Comparison of ENCODE assay signal across 20 mouse cellular contexts in genomic region chr13:112862342-112862741, GRCm38 (mm10).
DNase-seq lines count a peak whose midpoint lies in the region; ATAC-seq and TF ChIP-seq lines count a peak whose summit lies in the region.
"Had no signal": no experiment of that assay in that cellular context is flagged by ENCODE, and none has a peak within 500 bp of the region (broad histone marks: within the 10 kb centered on the region; RNA-seq: fewer than 3 reads in every experiment).

No protein-coding gene starts in this region.

- H3K4me1 ChIP-seq in heart, embryonic 15.5 days (replicated peaks) = peaks cover 13% of the 10 kb centered on the region; the same call in 1 of the 2 replicates
- 0 out of 2 replicates have a peak, but pooled peaks cover 4% of the 10 kb centered on the region for H3K4me1 ChIP-seq in kidney, embryonic 15.5 days
- H3K4me1 ChIP-seq in kidney, embryonic 16.5 days (ENCODE audit: insufficient read depth, low read length) = no peaks in the 10 kb centered on the region; the same call in 1 of the 2 replicates
- 0 out of 2 replicates have a peak, but pooled peaks cover 6% of the 10 kb centered on the region for H3K4me1 ChIP-seq in stomach, embryonic 15.5 days
- H3K4me1 ChIP-seq in stomach, postnatal 0 days (replicated peaks; ENCODE audit: control insufficient read depth, insufficient read depth) = no peaks in the 10 kb centered on the region
- H3K4me1 ChIP-seq: embryonic facial prominence, embryonic 10.5 days; embryonic facial prominence, embryonic 15.5 days; limb, embryonic 10.5 days; limb, embryonic 15.5 days had no signal

- H3K9ac ChIP-seq in heart, embryonic 15.5 days = no peak overlapping the region
- no peak overlapping the region for H3K9ac ChIP-seq in kidney, embryonic 15.5 days
- H3K9ac ChIP-seq in kidney, embryonic 16.5 days (replicated peaks; ENCODE audit: low read length) = no peak overlapping the region
- H3K9ac ChIP-seq in stomach, embryonic 15.5 days = no peak overlapping the region
- H3K9ac ChIP-seq in stomach, postnatal 0 days (ENCODE audit: low read length) = no peak overlapping the region
- H3K9ac ChIP-seq: embryonic facial prominence, embryonic 15.5 days; forebrain, embryonic 12.5 days; forebrain, postnatal 0 days; limb, embryonic 15.5 days; liver, embryonic 13.5 days; midbrain, embryonic 12.5 days had no signal

- H3K27ac ChIP-seq in heart, embryonic 15.5 days = peak overlapping the region; percentile 41
- H3K27ac ChIP-seq in kidney, embryonic 15.5 days = no peak overlapping the region
- no peak overlapping the region for H3K27ac ChIP-seq in kidney, embryonic 16.5 days (ENCODE audit: low read length)
- H3K27ac ChIP-seq in stomach, embryonic 15.5 days = 0 out of 2 replicates have a peak overlapping the region, but pooled peaks have one; percentile 18
- H3K27ac ChIP-seq in stomach, postnatal 0 days (replicated peaks) = no peak overlapping the region
- H3K27ac ChIP-seq: embryonic facial prominence, embryonic 10.5 days; embryonic facial prominence, embryonic 15.5 days; forebrain, embryonic 12.5 days; limb, embryonic 10.5 days; limb, embryonic 15.5 days; liver, embryonic 13.5 days; midbrain, embryonic 12.5 days had no signal

- peaks cover 34% of the 10 kb centered on the region for H3K36me3 ChIP-seq in heart, embryonic 15.5 days
- peaks cover 71% of the 10 kb centered on the region for H3K36me3 ChIP-seq in kidney, embryonic 15.5 days
- H3K36me3 ChIP-seq in kidney, embryonic 16.5 days (ENCODE audit: insufficient read depth, low read length) = peaks cover 35% of the 10 kb centered on the region
- H3K36me3 ChIP-seq in stomach, embryonic 15.5 days = peaks cover 20% of the 10 kb centered on the region
- H3K36me3 ChIP-seq in stomach, postnatal 0 days (ENCODE audit: control insufficient read depth, insufficient read depth, low read length) = peaks cover 9% of the 10 kb centered on the region; the same call in 1 of the 2 replicates

- no peaks in the 10 kb centered on the region for H3K9me3 ChIP-seq in heart, embryonic 15.5 days (replicated peaks)
- H3K9me3 ChIP-seq in kidney, embryonic 15.5 days (replicated peaks) = no peaks in the 10 kb centered on the region
- no peaks in the 10 kb centered on the region for H3K9me3 ChIP-seq in kidney, embryonic 16.5 days (ENCODE audit: low read length)
- no peaks in the 10 kb centered on the region for H3K9me3 ChIP-seq in stomach, embryonic 15.5 days
- H3K9me3 ChIP-seq in stomach, postnatal 0 days (ENCODE audit: control insufficient read depth, low read length) = no peaks in the 10 kb centered on the region
- H3K9me3 ChIP-seq: embryonic facial prominence, embryonic 10.5 days; embryonic facial prominence, embryonic 15.5 days; forebrain, embryonic 12.5 days; G1E; limb, embryonic 10.5 days; limb, embryonic 15.5 days; liver, embryonic 13.5 days; midbrain, embryonic 12.5 days had no signal

- WGBS in heart, embryonic 15.5 days = 76% methylated on average over 3 of the region's 3 CpGs
- 76% methylated on average over 3 of the region's 3 CpGs for WGBS in kidney, embryonic 15.5 days
- 82% methylated on average over 3 of the region's 3 CpGs for WGBS in kidney, embryonic 16.5 days
- 82% methylated on average over 3 of the region's 3 CpGs for WGBS in stomach, embryonic 15.5 days
- WGBS in stomach, postnatal 0 days = 67% methylated on average over 3 of the region's 3 CpGs

- H3K4me2 ChIP-seq in heart, embryonic 15.5 days = no peak overlapping the region
- no peak overlapping the region for H3K4me2 ChIP-seq in kidney, embryonic 15.5 days
- no peak overlapping the region for H3K4me2 ChIP-seq in kidney, embryonic 16.5 days (replicated peaks; ENCODE audit: low read depth, low read length)
- no peak overlapping the region for H3K4me2 ChIP-seq in stomach, embryonic 15.5 days
- no peak overlapping the region for H3K4me2 ChIP-seq in stomach, postnatal 0 days (replicated peaks; ENCODE audit: low read depth)
- H3K4me2 ChIP-seq: embryonic facial prominence, embryonic 15.5 days; forebrain, embryonic 12.5 days; limb, embryonic 15.5 days; liver, embryonic 13.5 days; midbrain, embryonic 12.5 days had no signal

- no peak for ATAC-seq in heart, embryonic 15.5 days (replicated peaks; ENCODE audit: insufficient number of reproducible peaks, insufficient read depth, low FRiP score, low read depth)
- ATAC-seq in kidney, embryonic 15.5 days (replicated peaks; ENCODE audit: low FRiP score) = 0 out of 2 replicates have a peak, but pooled peaks have one; percentile 18
- ATAC-seq in kidney, embryonic 16.5 days (ENCODE audit: low FRiP score, low TSS enrichment) = no peak
- ATAC-seq in stomach, embryonic 15.5 days (ENCODE audit: insufficient read depth, low FRiP score, low read depth) = no peak
- no peak for ATAC-seq in stomach, postnatal 0 days (ENCODE audit: low FRiP score, low TSS enrichment)
- ATAC-seq: forebrain, postnatal 0 days; hindbrain, embryonic 16.5 days had no signal

- no peak for TF ChIP-seq CTCF in stomach, postnatal 0 days (IDR thresholded peaks at IDR 0.05; ENCODE audit: low read depth)

- intact Hi-C loops in heart, postnatal 10 days (cut with DNase I) = loop anchor here (2.0 kb wide), 1 partner anchor 188 kb away; no protein-coding TSS in a partner anchor

- peak; percentile 87 for DNase-seq in heart, adult 11 months
- no peak for DNase-seq in heart, postnatal 10 days
- DNase-seq in heart, adult 9 months (ENCODE audit: low spot score in 2 of 2) = no peak
- no peak for DNase-seq in stomach, postnatal 0 days (ENCODE audit: low spot score)
- DNase-seq: cerebellum, adult 8-10 months; forebrain, postnatal 0 days; liver, embryonic 13.5 days; thymus, postnatal 14 days had no signal

- H3K4me3 ChIP-seq in heart, embryonic 15.5 days = no peak overlapping the region
- H3K4me3 ChIP-seq in kidney, embryonic 15.5 days (replicated peaks) = no peak overlapping the region
- no peak overlapping the region for H3K4me3 ChIP-seq in kidney, embryonic 16.5 days (ENCODE audit: low read length)
- H3K4me3 ChIP-seq in stomach, embryonic 15.5 days (replicated peaks) = no peak overlapping the region
- H3K4me3 ChIP-seq in stomach, postnatal 0 days (ENCODE audit: low read depth, low read length) = no peak overlapping the region
- H3K4me3 ChIP-seq: embryonic facial prominence, embryonic 10.5 days; embryonic facial prominence, embryonic 15.5 days; forebrain, embryonic 12.5 days; limb, embryonic 10.5 days; limb, embryonic 15.5 days; liver, embryonic 13.5 days; midbrain, embryonic 12.5 days had no signal

- no peak for TF ChIP-seq EP300 in stomach, postnatal 0 days (optimal IDR thresholded peaks at IDR 0.05)

- H3K27me3 ChIP-seq in heart, embryonic 15.5 days = no peaks in the 10 kb centered on the region
- H3K27me3 ChIP-seq in kidney, embryonic 15.5 days = no peaks in the 10 kb centered on the region
- H3K27me3 ChIP-seq in kidney, embryonic 16.5 days (ENCODE audit: insufficient read depth, low read length) = no peaks in the 10 kb centered on the region
- no peaks in the 10 kb centered on the region for H3K27me3 ChIP-seq in stomach, embryonic 15.5 days (replicated peaks)
- no peaks in the 10 kb centered on the region for H3K27me3 ChIP-seq in stomach, postnatal 0 days (ENCODE audit: control insufficient read depth, insufficient read depth, low read length)
- H3K27me3 ChIP-seq: embryonic facial prominence, embryonic 15.5 days; forebrain, embryonic 12.5 days; limb, embryonic 15.5 days; liver, embryonic 13.5 days; midbrain, embryonic 12.5 days had no signal

Comparison
In these comparisons a context has a peak if more than half of its experiments do, and no peak if none do; other contexts are left out.
1. H3K27ac ChIP-seq: peak in heart, embryonic 15.5 days (single experiment) and stomach, embryonic 15.5 days (single experiment); none in kidney, embryonic 15.5 days (single experiment), kidney, embryonic 16.5 days (single experiment) and stomach, postnatal 0 days (single experiment).